Mouse (Mus musculus) limb, embryonic 15.5 days (tissue): Measurements from ENCODE around the gene Rasd1. TPM values are rescaled to one million over a fixed set of nuclear protein-coding genes. Genes with fewer than 3 reads are reported as not detected.

Experiments
- ATAC-seq: fragments of 200-750 bp; cut with Nextera tagmentation; 2 replicates; pipeline ENCODE4 v1.8.0; 2017; ENCODE audit warnings: low read depth, moderate TSS enrichment; ENCODE audit not compliant: insufficient number of reproducible peaks, low FRiP score, low TSS enrichment
- H3K27ac ChIP-seq: fragments of 300-500 bp; sonication (generic); 2 replicates; pipeline ENCODE4 v1.5.1; 2015; ENCODE audit warnings: moderate library complexity, mild to moderate bottlenecking, inconsistent platforms
- H3K27me3 ChIP-seq: fragments of 300-500 bp; sonication (generic); 2 replicates; pipeline ENCODE4 v1.6.1; 2015; ENCODE audit warnings: inconsistent platforms
- H3K36me3 ChIP-seq: fragments of 300-500 bp; sonication (generic); 2 replicates; pipeline ENCODE4 v1.6.1; 2015; ENCODE audit warnings: inconsistent platforms
- H3K4me1 ChIP-seq: fragments of 300-500 bp; sonication (generic); 2 replicates; pipeline ENCODE4 v1.6.1; 2015; ENCODE audit warnings: inconsistent platforms
- H3K4me2 ChIP-seq: fragments of 300-500 bp; sonication (generic); 2 replicates; pipeline ENCODE4 v1.6.1; 2015; ENCODE audit warnings: mild to moderate bottlenecking, inconsistent platforms
- H3K4me3 ChIP-seq: fragments of 300-500 bp; sonication (generic); 2 replicates; pipeline ENCODE4 v1.5.1; 2015; ENCODE audit warnings: mild to moderate bottlenecking, inconsistent platforms
- H3K9ac ChIP-seq: fragments of 300-500 bp; sonication (generic); 2 replicates; pipeline ENCODE4 v1.6.1; 2015; ENCODE audit warnings: inconsistent platforms
- H3K9me3 ChIP-seq: fragments of 300-500 bp; sonication (generic); 2 replicates; pipeline ENCODE4 v1.6.1; 2016; ENCODE audit warnings: inconsistent platforms
- WGBS: fragments of 180-500 bp; shearing (Covaris S2); methylation state at CpG from one replicate; pipeline ENCODE4 v1.1.7; 2015; 5-methylcytosine and 5-hydroxymethylcytosine counted together
- polyA plus RNA-seq: library from polyadenylated mRNA; unstranded; fragments of >200 nt; fragmentation: Nextera tagmentation; extraction: Ambion mirVana; gene quantifications from 2 replicates; pipeline ENCODE4 v1.2.1, GENCODE M21; 2015

Rasd1 gene
- 1.6 and 3.1 TPM in 2 replicates for polyA plus RNA-seq

GRCm38 (mm10) chr11:59964818-59965217 is at the start of gene Rasd1:
Gene Rasd1 (minus strand): TSS chr11:59964944.
- WGBS, result under 1% methylated on average over 28 of the region's 28 CpGs
- H3K4me3 ChIP-seq, result peak within 1 kb of the TSS; percentile 49
- peaks cover 23% of the 10 kb centered on the region for H3K36me3 ChIP-seq
- peak within 1 kb of the TSS; percentile 95 for H3K4me2 ChIP-seq
- peaks cover 30% of the 10 kb centered on the region for H3K27me3 ChIP-seq
- H3K27ac ChIP-seq, result peak within 1 kb of the TSS; percentile 14; the same call in 1 of the 2 replicates
- H3K9ac ChIP-seq, result peak within 1 kb of the TSS; percentile 44
- ATAC-seq, result peak; percentile 66
- H3K4me1 ChIP-seq, result peaks cover 38% of the 10 kb centered on the region
- no peaks in the 10 kb centered on the region for H3K9me3 ChIP-seq

- WGBS, result 84% methylated on average over 3 of the region's 3 CpGs
- H3K9me3 ChIP-seq, result no peaks in the 10 kb centered on the region
- no peak overlapping the region for H3K4me3 ChIP-seq
- H3K36me3 ChIP-seq, result no peaks in the 10 kb centered on the region
- H3K27ac ChIP-seq, result no peak overlapping the region
- no peak for ATAC-seq
- H3K4me1 ChIP-seq, result 0 out of 2 replicates have a peak, but pooled peaks cover 2% of the 10 kb centered on the region
- H3K4me2 ChIP-seq, result no peak overlapping the region
- no peaks in the 10 kb centered on the region for H3K27me3 ChIP-seq
- H3K9ac ChIP-seq, result no peak overlapping the region
These were observed 46.8 kb upstream of the Rasd1 start for GRCm38 (mm10) chr11:60011516-60011915.

DNA sequence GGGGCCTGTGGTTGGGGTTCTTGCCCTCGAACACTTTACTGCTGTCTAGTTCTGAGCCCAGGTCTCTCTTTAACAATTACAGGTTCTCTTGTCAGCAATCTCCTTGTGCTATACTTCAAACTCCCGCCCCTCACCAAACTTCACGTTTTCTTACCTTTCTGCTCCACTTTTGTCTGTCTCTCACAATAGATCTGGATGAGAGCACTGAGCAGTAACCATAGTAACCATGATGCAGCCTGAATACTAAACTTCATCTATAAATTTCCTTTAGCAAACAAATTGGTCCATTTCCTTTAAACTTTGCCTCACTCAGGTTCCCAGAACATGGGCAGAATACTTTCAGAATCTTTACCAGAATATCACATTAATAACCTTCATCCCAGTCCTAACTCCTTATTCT is 44.7 kb upstream of the Rasd1 start:
- no peak overlapping the region for H3K4me3 ChIP-seq
- H3K27ac ChIP-seq, result no peak overlapping the region
- H3K4me1 ChIP-seq, result no peaks in the 10 kb centered on the region
- no peak overlapping the region for H3K9ac ChIP-seq
- H3K27me3 ChIP-seq, result no peaks in the 10 kb centered on the region
- ATAC-seq, result no peak
- no peak overlapping the region for H3K4me2 ChIP-seq
- 80% methylated on average over 3 of the region's 3 CpGs for WGBS
- H3K36me3 ChIP-seq, result no peaks in the 10 kb centered on the region
- H3K9me3 ChIP-seq, result no peaks in the 10 kb centered on the region

GRCm38 (mm10) chr11:60005866-60006265 is 41.1 kb upstream of the Rasd1 start:
- no peak overlapping the region for H3K9ac ChIP-seq
- ATAC-seq, result no peak
- H3K9me3 ChIP-seq, result no peaks in the 10 kb centered on the region
- H3K36me3 ChIP-seq, result no peaks in the 10 kb centered on the region
- H3K27me3 ChIP-seq, result no peaks in the 10 kb centered on the region
- H3K4me3 ChIP-seq, result no peak overlapping the region
- no peak overlapping the region for H3K27ac ChIP-seq
- no peaks in the 10 kb centered on the region for H3K4me1 ChIP-seq
- H3K4me2 ChIP-seq, result no peak overlapping the region
- WGBS, result 56% methylated on average over 3 of the region's 3 CpGs

- Histone ChIP-seq H3K9ac (no peak overlapping the region), H3K9me3 (no peaks in the 10 kb centered on the region), H3K27me3 (no peaks in the 10 kb centered on the region), H3K36me3 (no peaks in the 10 kb centered on the region), H3K4me3 (no peak overlapping the region), H3K27ac (no peak overlapping the region), H3K4me1 (no peaks in the 10 kb centered on the region), H3K4me2 (no peak overlapping the region)
- WGBS, result 79% methylated on average over 6 of the region's 6 CpGs
- no peak for ATAC-seq
These were observed 40.0 kb upstream of the Rasd1 start for GRCm38 (mm10) chr11:60004716-60005115.

DNA sequence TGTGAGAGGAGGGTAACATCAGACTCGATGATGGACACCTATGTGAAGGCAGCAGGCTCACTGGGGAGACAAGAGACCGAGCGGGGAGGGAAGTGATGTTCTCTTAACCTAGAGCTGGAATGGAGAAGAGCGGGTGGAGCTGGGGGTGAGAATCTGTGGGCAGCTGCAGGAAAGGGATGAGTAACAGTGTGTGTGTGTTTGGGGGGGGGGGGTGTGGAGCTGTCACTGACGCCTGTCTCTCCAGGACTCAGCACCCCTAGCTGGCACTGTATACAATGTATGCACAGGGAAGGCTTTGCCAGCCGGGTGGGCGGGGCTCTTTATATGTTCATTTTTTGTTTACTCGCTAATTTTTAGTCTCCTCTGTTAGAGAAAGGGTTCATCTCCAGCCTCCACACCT is 39.1 kb upstream of the Rasd1 start:
- no peaks in the 10 kb centered on the region for H3K27me3 ChIP-seq
- 81% methylated on average over 8 of the region's 8 CpGs for WGBS

DNA sequence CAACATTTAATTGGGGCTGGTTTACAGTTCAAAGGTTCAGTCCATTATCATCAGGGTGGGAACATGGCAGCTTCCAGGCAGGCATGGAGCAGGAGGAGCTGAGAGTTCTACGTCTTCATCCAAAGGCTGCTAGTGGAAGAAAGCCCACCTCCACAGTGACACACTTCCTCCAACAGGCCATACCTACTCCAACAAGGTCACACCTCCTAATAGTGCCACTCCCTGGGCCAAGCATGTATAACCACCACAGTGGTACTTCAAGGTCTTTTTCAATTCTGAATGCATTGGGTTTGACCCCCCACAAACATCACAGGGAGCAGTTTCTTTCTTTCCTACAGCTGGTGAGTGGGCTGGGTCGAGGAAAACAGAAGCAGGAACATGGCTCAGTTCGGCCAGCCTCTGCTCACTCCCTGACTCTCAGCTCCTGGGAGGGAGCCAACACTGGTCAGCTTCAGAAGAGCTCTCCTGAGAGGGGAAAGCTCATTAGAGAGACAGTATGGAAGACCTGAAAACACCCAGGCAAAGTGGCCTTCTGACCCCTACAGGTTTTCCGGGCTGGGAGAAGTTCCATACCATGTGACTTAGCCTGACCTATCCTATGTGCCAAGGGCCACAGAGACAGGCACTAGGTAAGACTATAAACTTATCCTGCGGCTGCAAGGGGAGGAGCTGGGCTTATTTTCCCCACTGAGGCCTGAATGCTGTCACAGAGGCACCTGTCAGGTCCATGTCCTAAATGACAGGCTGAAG is 36.7 kb upstream of the Rasd1 start:
- WGBS, result 74% methylated on average over 5 of the region's 5 CpGs
- no peak overlapping the region for H3K4me2 ChIP-seq
- no peak overlapping the region for H3K4me3 ChIP-seq
- H3K27me3 ChIP-seq, result no peaks in the 10 kb centered on the region
- no peaks in the 10 kb centered on the region for H3K36me3 ChIP-seq
- H3K27ac ChIP-seq, result no peak overlapping the region
- no peak overlapping the region for H3K9ac ChIP-seq
- no peak for ATAC-seq
- no peaks in the 10 kb centered on the region for H3K9me3 ChIP-seq
- H3K4me1 ChIP-seq, result no peaks in the 10 kb centered on the region

More for the DNA sequence above, 39.1 kb upstream of the Rasd1 start:
- no peak overlapping the region for H3K27ac ChIP-seq
- ATAC-seq, result no peak
- H3K9me3 ChIP-seq, result no peaks in the 10 kb centered on the region
- H3K9ac ChIP-seq, result no peak overlapping the region
- no peaks in the 10 kb centered on the region for H3K36me3 ChIP-seq
- H3K4me2 ChIP-seq, result no peak overlapping the region
- H3K4me3 ChIP-seq, result no peak overlapping the region
- H3K4me1 ChIP-seq, result no peaks in the 10 kb centered on the region

- H3K4me1 ChIP-seq, result no peaks in the 10 kb centered on the region
- H3K9me3 ChIP-seq, result no peaks in the 10 kb centered on the region
- no peak overlapping the region for H3K4me2 ChIP-seq
- H3K27ac ChIP-seq, result no peak overlapping the region
- ATAC-seq, result no peak
- H3K4me3 ChIP-seq, result no peak overlapping the region
- H3K27me3 ChIP-seq, result no peaks in the 10 kb centered on the region
- no peaks in the 10 kb centered on the region for H3K36me3 ChIP-seq
- WGBS, result 73% methylated on average over 9 of the region's 9 CpGs
- no peak overlapping the region for H3K9ac ChIP-seq
These were observed 29.6 kb upstream of the Rasd1 start for GRCm38 (mm10) chr11:59994318-59994717.

GRCm38 (mm10) chr11:59991365-59991764 is 26.6 kb upstream of the Rasd1 start:
- Histone ChIP-seq H3K9ac (no peak overlapping the region), H3K9me3 (no peaks in the 10 kb centered on the region), H3K27me3 (no peaks in the 10 kb centered on the region), H3K4me1 (no peaks in the 10 kb centered on the region), H3K36me3 (no peaks in the 10 kb centered on the region), H3K4me2 (no peak overlapping the region), H3K4me3 (no peak overlapping the region), H3K27ac (no peak overlapping the region)
- ATAC-seq, result no peak
- 63% methylated on average over 8 of the region's 8 CpGs for WGBS

DNA sequence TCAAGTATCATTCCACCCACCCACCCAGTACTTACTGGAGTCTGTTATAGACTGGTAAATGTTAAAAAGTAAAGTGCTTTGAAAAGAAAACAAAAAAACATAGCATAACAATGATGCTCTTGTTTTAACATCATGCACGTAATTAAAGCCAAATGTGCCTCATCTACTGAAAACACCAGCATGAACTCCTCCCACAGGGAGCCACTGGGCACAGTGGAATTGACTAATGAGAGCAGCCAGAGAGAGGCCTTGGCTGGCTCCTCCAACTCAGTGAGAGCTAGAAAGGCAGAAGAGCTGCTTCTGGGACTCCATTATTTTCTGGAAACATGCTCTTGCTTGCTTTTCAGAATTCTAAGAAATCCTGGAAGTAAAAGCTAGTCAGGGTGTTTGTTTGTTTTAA is 24.7 kb upstream of the Rasd1 start:
- H3K4me3 ChIP-seq, result no peak overlapping the region
- no peaks in the 10 kb centered on the region for H3K9me3 ChIP-seq
- no peaks in the 10 kb centered on the region for H3K4me1 ChIP-seq
- H3K27ac ChIP-seq, result no peak overlapping the region
- 65% methylated on average over 1 of the region's 1 CpGs for WGBS
- no peak for ATAC-seq
- H3K27me3 ChIP-seq, result no peaks in the 10 kb centered on the region
- H3K4me2 ChIP-seq, result no peak overlapping the region
- H3K9ac ChIP-seq, result no peak overlapping the region
- H3K36me3 ChIP-seq, result no peaks in the 10 kb centered on the region

GRCm38 (mm10) chr11:59977831-59978230 is 13.1 kb upstream of the Rasd1 start:
- Histone ChIP-seq H3K4me2 (no peak overlapping the region), H3K27me3 (no peaks in the 10 kb centered on the region), H3K36me3 (no peaks in the 10 kb centered on the region), H3K9ac (no peak overlapping the region), H3K4me1 (peaks cover 7% of the 10 kb centered on the region), H3K4me3 (no peak overlapping the region), H3K27ac (no peak overlapping the region), H3K9me3 (no peaks in the 10 kb centered on the region)
- no peak for ATAC-seq
- 76% methylated on average over 5 of the region's 5 CpGs for WGBS

DNA sequence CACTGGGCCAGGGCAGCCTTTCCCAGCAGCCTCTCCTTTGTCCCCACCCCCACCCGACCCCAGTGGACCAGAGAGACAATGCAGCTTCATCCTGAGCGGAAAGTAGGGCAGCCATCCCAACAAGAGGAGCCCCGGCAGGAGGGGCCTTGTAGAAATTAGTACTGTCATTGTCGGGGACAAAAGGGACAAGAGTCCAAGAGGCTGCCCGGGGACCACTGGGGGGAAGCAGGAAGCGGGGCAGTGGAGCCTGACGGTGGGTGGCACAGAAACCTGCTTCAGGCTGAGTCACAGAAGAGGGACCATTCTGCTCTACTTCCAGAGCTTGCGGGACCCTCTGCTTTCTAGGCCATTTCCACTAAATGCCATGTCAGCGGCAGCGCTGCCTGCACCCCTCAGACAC is 10.5 kb upstream of the Rasd1 start:
- Histone ChIP-seq H3K4me3 (no peak overlapping the region), H3K4me2 (no peak overlapping the region), H3K9ac (peak overlapping the region; percentile 4; the same call in 1 of the 2 replicates), H3K27me3 (no peaks in the 10 kb centered on the region), H3K9me3 (no peaks in the 10 kb centered on the region), H3K4me1 (no peaks in the 10 kb centered on the region), H3K36me3 (no peaks in the 10 kb centered on the region), H3K27ac (no peak overlapping the region)
- WGBS, result 63% methylated on average over 10 of the region's 10 CpGs
- ATAC-seq, result no peak
